Mouse (Mus musculus) megakaryocyte, embryonic 14.5 days (primary cell): ENCODE measurements around the gene Egfr. TPM values are rescaled to one million over a fixed set of nuclear protein-coding genes. Genes with fewer than 3 reads are reported as not detected.

Experiments used
- H3K27me3 ChIP-seq: replicated peaks from 2 replicates; pipeline ENCODE3; 2012; ENCODE audit warnings: inconsistent platforms
- H3K36me3 ChIP-seq: replicated peaks from 2 replicates; pipeline ENCODE3; 2012; ENCODE audit warnings: low read length, inconsistent platforms, mixed read lengths
- H3K4me1 ChIP-seq: 2 replicates; pipeline ENCODE4 v1.6.1; 2012; ENCODE audit warnings: inconsistent platforms
- H3K4me3 ChIP-seq: replicated peaks from 2 replicates; pipeline ENCODE3; 2012; ENCODE audit warnings: moderate library complexity, mild to moderate bottlenecking, inconsistent platforms
- H3K9me3 ChIP-seq: 2 replicates; pipeline ENCODE4 v1.6.1; 2012; ENCODE audit warnings: inconsistent platforms
- FLI1 ChIP-seq: IDR thresholded peaks from 2 replicates; pipeline ENCODE4 v1.6.1; 2012; ENCODE audit warnings: low read length, inconsistent platforms, mixed read lengths
- GATA1 ChIP-seq: IDR thresholded peaks from 3 replicates; pipeline ENCODE4 v1.6.1; 2012; ENCODE audit warnings: mixed read lengths, low read length, inconsistent platforms, borderline replicate concordance
- polyA plus RNA-seq: library from polyadenylated mRNA; stranded (reverse); fragments of >175 nt; gene quantifications from 2 replicates; pipeline ENCODE4 v1.2.3, GENCODE M21; 2012; ENCODE audit warnings: low replicate concordance; ENCODE audit not compliant: insufficient read depth

Egfr gene
- polyA plus RNA-seq, 1 experiment = not detected

DNA sequence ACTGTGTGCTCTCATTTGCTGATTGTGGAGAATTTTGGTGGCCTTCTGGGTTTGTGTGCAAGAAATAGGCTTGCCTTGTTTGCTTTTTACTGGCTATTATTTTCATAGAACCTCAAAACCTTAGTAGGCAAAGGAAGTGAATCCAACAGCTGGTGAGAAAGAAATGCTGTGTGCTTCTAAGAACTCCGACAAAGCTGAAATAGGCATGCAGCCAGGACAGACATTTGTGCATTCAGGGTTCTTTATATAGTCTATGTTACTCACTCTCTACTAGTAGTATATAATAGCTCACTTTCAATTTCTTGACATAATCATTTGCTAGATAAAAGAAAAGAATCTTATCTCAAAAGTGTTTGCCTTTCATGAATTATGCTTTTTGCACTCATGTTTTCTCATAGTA is 50.7 kb downstream of the Egfr start:
- Histone ChIP-seq H3K27me3 (peaks cover 2% of the 10 kb centered on the region), H3K36me3 (no peaks in the 10 kb centered on the region), H3K4me1 (no peaks in the 10 kb centered on the region), H3K9me3 (no peaks in the 10 kb centered on the region), H3K4me3 (no peak overlapping the region)
- TF ChIP-seq FLI1 (no peak), GATA1 (no peak)

- no peak for TF ChIP-seq GATA1
- no peak for TF ChIP-seq FLI1
These were observed 52.0 kb downstream of the Egfr start for GRCm38 (mm10) chr11:16804016-16804415.

DNA sequence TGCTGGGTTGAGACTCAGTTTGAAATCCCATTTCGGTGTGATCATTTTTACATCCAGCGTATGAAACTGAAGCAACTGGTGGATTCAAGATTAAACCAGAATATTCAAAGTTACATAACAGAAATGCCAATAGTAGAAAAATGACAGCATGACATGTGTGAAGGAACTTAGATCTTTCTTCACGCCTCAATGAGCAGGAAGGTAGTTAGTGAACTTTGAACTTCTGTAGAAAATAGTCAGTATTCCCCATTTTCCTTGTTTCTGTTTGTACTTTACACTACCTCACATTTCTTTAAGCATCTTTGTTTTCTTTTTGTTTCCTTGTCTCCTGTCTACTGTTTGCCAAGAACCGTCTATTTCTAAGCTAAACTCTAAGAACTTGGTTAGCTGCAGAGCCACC is 53.9 kb downstream of the Egfr start:
- Histone ChIP-seq H3K4me3 (no peak overlapping the region), H3K4me1 (peaks cover 11% of the 10 kb centered on the region), H3K27me3 (peaks cover 8% of the 10 kb centered on the region), H3K9me3 (no peaks in the 10 kb centered on the region), H3K36me3 (no peaks in the 10 kb centered on the region)
- TF ChIP-seq FLI1 (no peak), GATA1 (no peak)

More at GRCm38 (mm10) chr11:16804016-16804415, 52.0 kb downstream of the Egfr start:
- Histone ChIP-seq H3K9me3 (no peaks in the 10 kb centered on the region), H3K36me3 (no peaks in the 10 kb centered on the region), H3K4me1 (peaks cover 1% of the 10 kb centered on the region), H3K4me3 (no peak overlapping the region), H3K27me3 (peaks cover 4% of the 10 kb centered on the region)

GRCm38 (mm10) chr11:16809161-16809967 is 57.4 kb downstream of the Egfr start:
- Histone ChIP-seq H3K36me3 (no peaks in the 10 kb centered on the region), H3K27me3 (peaks cover 10% of the 10 kb centered on the region), H3K9me3 (no peaks in the 10 kb centered on the region), H3K4me3 (peak overlapping the region; percentile 82), H3K4me1 (peaks cover 11% of the 10 kb centered on the region)
- TF ChIP-seq GATA1 = no peak
- TF ChIP-seq FLI1 = no peak

GRCm38 (mm10) chr11:16810086-16810485 is 58.1 kb downstream of the Egfr start:
- Histone ChIP-seq H3K36me3 (no peaks in the 10 kb centered on the region), H3K27me3 (peaks cover 10% of the 10 kb centered on the region), H3K4me3 (no peak overlapping the region), H3K4me1 (peaks cover 11% of the 10 kb centered on the region), H3K9me3 (no peaks in the 10 kb centered on the region)
- TF ChIP-seq GATA1 (no peak), FLI1 (no peak)

- Histone ChIP-seq H3K9me3 (no peaks in the 10 kb centered on the region), H3K27me3 (peaks cover 8% of the 10 kb centered on the region), H3K4me1 (peaks cover 11% of the 10 kb centered on the region), H3K4me3 (no peak overlapping the region), H3K36me3 (no peaks in the 10 kb centered on the region)
- TF ChIP-seq GATA1 = no peak
- TF ChIP-seq FLI1 = no peak
These were observed 61.3 kb downstream of the Egfr start for GRCm38 (mm10) chr11:16813298-16813697.

DNA sequence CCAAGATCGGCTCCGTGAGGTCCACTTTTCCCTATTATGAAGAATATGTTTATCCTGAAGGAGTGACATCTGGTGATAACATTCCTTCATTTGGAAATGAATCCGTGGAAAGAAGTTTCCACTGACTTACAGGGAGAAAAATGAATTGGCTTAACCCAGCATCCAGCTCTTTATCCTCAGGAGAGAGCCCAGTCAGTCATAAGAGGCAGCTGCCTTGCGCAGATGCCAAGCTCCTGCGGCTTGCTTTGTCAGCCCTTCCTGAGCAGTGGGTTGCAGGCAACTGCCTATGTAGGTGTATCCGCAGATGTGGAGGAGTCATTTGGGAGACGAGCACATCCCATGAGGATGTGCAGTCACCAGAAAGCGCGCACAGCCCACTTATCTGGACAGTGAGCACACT is 64.4 kb downstream of the Egfr start:
- TF ChIP-seq GATA1 = no peak
- no peak for TF ChIP-seq FLI1
- peaks cover 5% of the 10 kb centered on the region for H3K27me3 ChIP-seq
- no peak overlapping the region for H3K4me3 ChIP-seq
- no peaks in the 10 kb centered on the region for H3K36me3 ChIP-seq
- H3K9me3 ChIP-seq = no peaks in the 10 kb centered on the region
- no peaks in the 10 kb centered on the region for H3K4me1 ChIP-seq

DNA sequence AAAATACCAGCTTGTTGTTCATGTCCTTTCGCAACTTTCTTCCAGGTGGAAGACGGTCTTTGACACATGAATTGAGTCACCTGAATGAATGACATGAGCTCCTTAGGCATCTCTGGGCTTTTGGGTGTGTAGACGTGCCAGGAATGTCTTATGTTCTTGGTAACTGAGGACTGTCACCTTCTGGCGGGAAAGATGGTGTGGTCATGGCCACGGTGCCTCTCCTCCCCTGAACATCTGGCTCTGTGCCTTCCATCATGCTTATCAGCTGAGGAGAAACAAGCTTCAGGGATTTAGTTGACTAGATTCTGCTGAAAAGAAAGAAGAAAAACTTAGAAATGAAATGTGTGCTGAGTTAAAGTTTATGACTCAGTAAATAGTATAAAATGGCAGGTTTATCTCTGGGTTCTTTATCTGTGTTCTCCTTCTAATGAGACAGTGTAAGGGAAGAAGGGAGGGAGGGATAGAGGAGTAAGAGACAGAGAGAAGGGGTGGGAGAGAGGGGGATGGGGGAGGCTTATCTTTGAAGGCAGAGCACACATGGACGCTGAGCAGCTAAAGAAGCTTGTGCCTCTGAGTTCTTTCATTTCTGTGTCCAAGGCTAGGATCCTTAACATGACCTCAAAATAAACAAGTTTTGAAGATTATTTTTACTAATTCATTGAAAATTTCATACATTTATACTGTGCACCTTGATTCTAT is 65.5 kb downstream of the Egfr start:
- Histone ChIP-seq H3K27me3 (peaks cover 5% of the 10 kb centered on the region), H3K4me3 (no peak overlapping the region), H3K36me3 (no peaks in the 10 kb centered on the region), H3K9me3 (no peaks in the 10 kb centered on the region), H3K4me1 (no peaks in the 10 kb centered on the region)
- TF ChIP-seq GATA1 (no peak), FLI1 (no peak)

GRCm38 (mm10) chr11:16819424-16819823 is 67.4 kb downstream of the Egfr start:
- H3K4me1 ChIP-seq = no peaks in the 10 kb centered on the region
- no peak for TF ChIP-seq GATA1
- no peak for TF ChIP-seq FLI1
- no peaks in the 10 kb centered on the region for H3K36me3 ChIP-seq

DNA sequence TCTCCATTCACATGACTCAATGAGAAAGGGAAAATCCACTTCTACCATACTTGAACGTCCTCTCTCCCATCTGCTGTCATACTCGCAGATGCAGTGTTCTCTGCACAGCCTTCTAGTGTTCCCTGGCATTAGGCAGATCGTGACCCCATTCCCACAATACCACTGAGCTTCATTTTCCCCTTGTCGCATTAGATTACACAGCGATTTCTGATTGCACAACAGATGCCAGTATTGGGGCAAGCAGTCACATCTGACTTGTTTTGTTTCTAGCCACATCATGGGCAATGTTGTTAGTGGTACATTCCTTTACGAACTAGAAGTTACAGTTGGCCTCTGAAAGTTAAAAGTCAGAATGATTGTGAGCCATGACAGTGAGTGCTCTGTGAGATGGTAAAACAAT is 68.1 kb downstream of the Egfr start:
- Histone ChIP-seq H3K4me3 (no peak overlapping the region), H3K27me3 (peaks cover 3% of the 10 kb centered on the region), H3K36me3 (no peaks in the 10 kb centered on the region), H3K4me1 (no peaks in the 10 kb centered on the region), H3K9me3 (no peaks in the 10 kb centered on the region)
- TF ChIP-seq GATA1 (no peak), FLI1 (no peak)

More at GRCm38 (mm10) chr11:16819424-16819823, 67.4 kb downstream of the Egfr start:
- Histone ChIP-seq H3K9me3 (no peaks in the 10 kb centered on the region), H3K4me3 (no peak overlapping the region), H3K27me3 (peaks cover 3% of the 10 kb centered on the region)
